Mouse (Mus musculus) limb, embryonic 13.5 days (tissue): ENCODE measurements around the gene C5ar1. TPM values are rescaled to one million over a fixed set of nuclear protein-coding genes. Genes with fewer than 3 reads are reported as not detected.

Experiments
- ATAC-seq: fragments of 200-750 bp; cut with Nextera tagmentation; 2 replicates; pipeline ENCODE4 v1.8.0; 2017; ENCODE audit warnings: low read depth, moderate number of reproducible peaks, moderate TSS enrichment; ENCODE audit not compliant: low FRiP score
- H3K27ac ChIP-seq: fragments of 300-500 bp; sonication (generic); 2 replicates; pipeline ENCODE4 v1.5.1; 2015; ENCODE audit warnings: inconsistent platforms, mild to moderate bottlenecking, moderate library complexity
- H3K27me3 ChIP-seq: fragments of 300-500 bp; sonication (generic); 2 replicates; pipeline ENCODE4 v1.6.1; 2015; ENCODE audit warnings: mild to moderate bottlenecking, inconsistent platforms
- H3K36me3 ChIP-seq: fragments of 300-500 bp; sonication (generic); 2 replicates; pipeline ENCODE4 v1.6.1; 2015; ENCODE audit warnings: inconsistent platforms, mild to moderate bottlenecking, moderate library complexity
- H3K4me1 ChIP-seq: fragments of 300-500 bp; sonication (generic); 2 replicates; pipeline ENCODE4 v1.6.1; 2015; ENCODE audit warnings: inconsistent platforms
- H3K4me2 ChIP-seq: fragments of 300-500 bp; sonication (generic); replicated peaks from 2 replicates; pipeline ENCODE4 v1.6.1; 2015; ENCODE audit warnings: inconsistent platforms, mild to moderate bottlenecking, moderate library complexity
- H3K4me3 ChIP-seq: fragments of 300-500 bp; sonication (generic); 2 replicates; pipeline ENCODE4 v1.5.1; 2015; ENCODE audit warnings: moderate library complexity, mild to moderate bottlenecking, inconsistent platforms
- H3K9ac ChIP-seq: fragments of 300-500 bp; sonication (generic); 2 replicates; pipeline ENCODE4 v1.6.1; 2015; ENCODE audit warnings: mild to moderate bottlenecking, inconsistent platforms
- H3K9me3 ChIP-seq: fragments of 300-500 bp; sonication (generic); 2 replicates; pipeline ENCODE4 v1.6.1; 2016; ENCODE audit warnings: inconsistent platforms
- WGBS: fragments of 180-500 bp; shearing (Covaris S2); methylation state at CpG from one replicate; pipeline ENCODE4 v1.1.7; 2015; 5-methylcytosine and 5-hydroxymethylcytosine counted together
- polyA plus RNA-seq: library from polyadenylated mRNA; unstranded; fragments of >200 nt; fragmentation: Nextera tagmentation; extraction: Ambion mirVana; gene quantifications from 2 replicates; pipeline ENCODE4 v1.2.1, GENCODE M21; 2015

C5ar1 gene
- polyA plus RNA-seq, 1 experiment from 2014 or later, result 2.4 TPM

DNA sequence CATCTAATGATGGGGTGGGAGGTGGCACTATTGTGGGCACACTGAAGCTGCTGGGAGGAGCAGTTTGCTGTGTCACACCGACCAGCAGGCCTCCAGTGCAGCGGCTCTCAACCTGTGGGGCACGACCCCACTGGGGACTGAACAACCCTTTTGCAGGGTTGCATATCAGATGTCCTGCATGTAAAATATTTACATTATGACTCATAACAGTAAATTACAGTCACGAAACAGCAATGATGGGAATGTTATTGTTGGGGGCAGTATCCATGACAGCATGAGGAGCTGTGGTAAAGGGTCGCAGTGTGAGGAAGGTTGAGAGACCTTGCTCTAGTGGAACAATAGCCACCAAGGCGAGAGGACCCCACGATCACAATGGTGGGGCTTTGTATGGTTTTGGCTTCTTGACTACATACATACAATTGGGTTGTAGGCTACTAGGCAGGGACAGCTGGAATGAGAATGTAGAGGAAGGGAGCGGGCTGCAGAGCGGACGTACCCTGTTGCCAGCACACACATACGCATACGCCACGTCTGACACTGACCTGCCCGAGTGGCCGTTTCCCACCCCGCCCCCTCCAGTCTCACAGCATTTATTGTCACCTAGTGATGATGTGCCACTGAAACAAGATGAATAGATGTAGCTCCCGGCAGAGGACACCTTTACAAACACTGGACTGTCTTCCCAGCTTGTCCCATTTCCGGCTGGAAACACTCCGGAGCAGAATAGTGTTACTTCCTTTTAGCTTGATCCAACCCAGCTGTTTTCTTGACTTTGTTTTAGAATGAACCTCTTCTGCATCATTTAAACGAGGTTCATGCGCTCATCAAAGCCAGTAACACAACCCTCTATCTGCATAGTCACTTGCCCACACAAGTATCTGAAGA lies 50.3 kb downstream of the C5ar1 start:
- H3K9me3 ChIP-seq, result no peaks in the 10 kb centered on the region
- H3K27ac ChIP-seq, result no peak overlapping the region
- 87% methylated on average over 21 of the region's 21 CpGs for WGBS
- H3K36me3 ChIP-seq, result peaks cover 86% of the 10 kb centered on the region
- no peaks in the 10 kb centered on the region for H3K4me1 ChIP-seq
- no peak overlapping the region for H3K4me3 ChIP-seq
- no peak overlapping the region for H3K4me2 ChIP-seq
- no peak for ATAC-seq
- no peaks in the 10 kb centered on the region for H3K27me3 ChIP-seq
- H3K9ac ChIP-seq, result no peak overlapping the region

DNA sequence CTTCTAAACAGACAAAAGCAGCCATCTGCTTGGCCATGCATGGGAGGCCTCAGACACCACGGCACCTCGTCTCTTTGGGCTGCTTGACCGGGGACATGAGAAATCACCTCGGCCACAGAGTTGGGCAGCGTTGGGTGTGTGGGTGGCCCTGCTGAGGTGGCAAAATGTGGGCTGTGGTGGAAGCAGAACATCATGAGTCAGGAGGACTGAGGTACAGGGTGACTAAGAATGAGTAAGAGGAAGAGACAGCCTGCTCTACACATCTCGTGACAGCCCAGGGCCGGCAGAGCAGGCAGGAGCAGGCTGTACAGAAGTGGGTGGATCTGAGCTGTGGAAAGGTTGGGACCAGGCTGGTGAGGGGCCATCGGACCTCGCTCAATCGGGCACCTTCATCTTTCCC lies 51.8 kb downstream of the C5ar1 start:
- WGBS, result 83% methylated on average over 10 of the region's 10 CpGs
- H3K4me1 ChIP-seq, result no peaks in the 10 kb centered on the region
- H3K27me3 ChIP-seq, result no peaks in the 10 kb centered on the region
- H3K36me3 ChIP-seq, result peaks cover 86% of the 10 kb centered on the region
- H3K4me2 ChIP-seq, result no peak overlapping the region
- H3K9me3 ChIP-seq, result no peaks in the 10 kb centered on the region
- H3K27ac ChIP-seq, result no peak overlapping the region
- H3K4me3 ChIP-seq, result no peak overlapping the region
- ATAC-seq, result no peak
- H3K9ac ChIP-seq, result no peak overlapping the region

DNA sequence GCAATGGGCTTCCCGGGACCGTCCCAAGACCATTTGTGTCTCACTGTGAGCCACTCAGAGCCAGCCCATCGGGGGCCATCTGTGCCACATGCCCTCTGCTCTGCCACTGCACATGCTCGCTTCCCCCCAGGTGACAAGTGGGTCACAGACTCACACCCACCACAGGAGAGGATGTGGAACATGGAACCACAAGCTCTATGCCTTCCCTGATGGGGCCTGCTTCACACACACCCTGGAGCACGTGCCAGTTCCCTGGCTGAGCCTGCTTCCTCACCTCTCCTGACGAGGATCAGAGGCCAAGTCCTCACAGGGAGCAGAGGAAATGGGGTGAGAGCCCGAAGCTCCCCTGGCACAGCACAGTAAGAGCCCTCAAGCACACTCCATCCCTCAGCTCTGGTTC lies 52.3 kb downstream of the C5ar1 start:
- no peak overlapping the region for H3K9ac ChIP-seq
- peaks cover 89% of the 10 kb centered on the region for H3K36me3 ChIP-seq

DNA sequence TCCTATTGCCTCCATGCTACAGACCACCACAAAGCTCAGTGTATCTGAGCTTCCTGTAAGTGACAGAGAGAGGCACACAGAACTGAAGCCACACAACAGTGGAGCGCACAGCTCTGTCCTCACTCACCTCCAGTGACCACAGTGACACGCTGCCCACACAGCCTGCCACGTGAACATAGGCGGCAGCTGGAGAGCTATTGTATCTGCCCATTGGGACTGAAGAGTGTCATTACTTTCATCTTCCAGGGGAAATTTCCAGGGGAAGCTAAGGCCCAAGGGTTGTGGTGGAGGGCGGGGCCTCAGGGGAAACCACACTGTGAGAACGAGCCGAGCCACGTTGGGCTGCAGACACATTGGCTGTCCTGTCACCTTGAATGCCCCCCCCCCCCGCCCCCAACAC lies 54.5 kb downstream of the C5ar1 start:
- H3K4me3 ChIP-seq, result no peak overlapping the region
- no peak overlapping the region for H3K27ac ChIP-seq
- no peaks in the 10 kb centered on the region for H3K27me3 ChIP-seq
- no peak overlapping the region for H3K4me2 ChIP-seq
- ATAC-seq, result no peak
- no peaks in the 10 kb centered on the region for H3K9me3 ChIP-seq
- H3K4me1 ChIP-seq, result no peaks in the 10 kb centered on the region
- H3K9ac ChIP-seq, result no peak overlapping the region
- WGBS, result 79% methylated on average over 9 of the region's 9 CpGs
- peaks cover 91% of the 10 kb centered on the region for H3K36me3 ChIP-seq

More for the DNA sequence above, 52.3 kb downstream of the C5ar1 start:
- ATAC-seq, result no peak
- no peak overlapping the region for H3K4me2 ChIP-seq
- 84% methylated on average over 7 of the region's 7 CpGs for whole genome bisulfite sequencing
- no peaks in the 10 kb centered on the region for H3K4me1 ChIP-seq
- H3K4me3 ChIP-seq, result no peak overlapping the region
- H3K27ac ChIP-seq, result no peak overlapping the region
- H3K27me3 ChIP-seq, result no peaks in the 10 kb centered on the region
- no peaks in the 10 kb centered on the region for H3K9me3 ChIP-seq

DNA sequence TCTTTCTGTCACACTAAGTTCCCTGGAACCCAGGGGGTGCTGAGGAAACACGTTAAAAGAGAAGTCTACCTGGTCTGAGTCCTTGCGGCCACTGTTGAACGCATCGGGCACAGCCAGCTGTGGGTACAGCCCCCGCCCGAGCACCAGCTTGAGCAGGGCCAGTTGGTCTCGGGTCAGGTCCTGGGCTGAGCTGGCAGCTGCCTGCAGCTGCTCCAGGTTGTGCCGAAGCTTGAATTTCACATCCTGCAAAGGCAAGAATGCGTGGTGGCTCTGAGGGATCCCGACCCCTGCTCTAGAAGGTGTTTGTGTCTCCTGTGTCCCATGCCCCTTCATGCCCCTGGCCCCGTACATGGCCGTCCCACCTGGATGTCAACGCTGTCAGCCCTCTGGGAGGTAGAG lies 55.8 kb downstream of the C5ar1 start:
- no peak overlapping the region for H3K9ac ChIP-seq
- no peaks in the 10 kb centered on the region for H3K27me3 ChIP-seq
- no peaks in the 10 kb centered on the region for H3K9me3 ChIP-seq
- 92% methylated on average over 13 of the region's 13 CpGs for WGBS
- no peaks in the 10 kb centered on the region for H3K4me1 ChIP-seq
- H3K36me3 ChIP-seq, result peaks cover 91% of the 10 kb centered on the region
- H3K4me3 ChIP-seq, result no peak overlapping the region
- no peak overlapping the region for H3K4me2 ChIP-seq
- no peak overlapping the region for H3K27ac ChIP-seq
- no peak for ATAC-seq

DNA sequence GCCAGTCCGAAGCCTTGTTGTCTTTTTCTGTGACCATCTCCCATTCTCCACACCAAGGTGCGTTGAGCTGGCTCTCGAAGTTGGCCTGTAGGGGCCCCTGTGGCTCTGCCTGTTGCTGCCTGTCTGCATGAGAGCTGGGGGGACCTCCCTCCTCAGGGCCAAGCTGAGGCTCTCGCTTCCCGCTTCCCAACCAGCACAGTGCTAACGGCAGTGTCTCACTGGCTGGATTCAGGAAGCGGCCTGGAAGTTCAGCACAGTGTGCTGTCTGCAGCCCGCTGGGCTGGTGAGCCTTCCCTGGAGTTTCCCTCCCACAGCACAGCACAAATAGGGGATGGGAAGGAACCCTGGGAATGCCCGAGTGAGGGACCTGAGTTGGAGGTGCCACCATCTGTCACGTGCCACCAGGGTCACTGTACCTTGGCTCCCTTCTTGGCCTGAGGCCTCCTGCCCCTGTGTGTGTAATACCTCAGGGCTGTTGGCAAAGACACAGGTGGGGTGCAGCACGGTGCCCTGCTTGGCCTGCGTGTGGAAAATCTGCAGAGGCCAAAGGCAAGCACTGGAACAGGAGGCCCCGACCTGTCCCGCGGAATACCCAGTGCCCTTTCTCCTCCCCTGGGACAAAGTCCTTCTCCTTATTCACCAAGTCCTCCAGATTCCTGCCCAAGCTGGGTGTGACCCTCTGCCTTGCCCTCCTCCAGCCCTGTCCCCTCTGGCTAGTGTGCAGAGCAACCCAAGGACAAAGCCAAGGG lies 56.4 kb downstream of the C5ar1 start:
- Histone ChIP-seq H3K9ac (no peak overlapping the region), H3K4me3 (no peak overlapping the region), H3K27me3 (no peaks in the 10 kb centered on the region), H3K27ac (no peak overlapping the region), H3K4me2 (no peak overlapping the region), H3K36me3 (peaks cover 94% of the 10 kb centered on the region), H3K9me3 (no peaks in the 10 kb centered on the region), H3K4me1 (no peaks in the 10 kb centered on the region)
- ATAC-seq, result no peak
- 85% methylated on average over 15 of the region's 15 CpGs for WGBS

DNA sequence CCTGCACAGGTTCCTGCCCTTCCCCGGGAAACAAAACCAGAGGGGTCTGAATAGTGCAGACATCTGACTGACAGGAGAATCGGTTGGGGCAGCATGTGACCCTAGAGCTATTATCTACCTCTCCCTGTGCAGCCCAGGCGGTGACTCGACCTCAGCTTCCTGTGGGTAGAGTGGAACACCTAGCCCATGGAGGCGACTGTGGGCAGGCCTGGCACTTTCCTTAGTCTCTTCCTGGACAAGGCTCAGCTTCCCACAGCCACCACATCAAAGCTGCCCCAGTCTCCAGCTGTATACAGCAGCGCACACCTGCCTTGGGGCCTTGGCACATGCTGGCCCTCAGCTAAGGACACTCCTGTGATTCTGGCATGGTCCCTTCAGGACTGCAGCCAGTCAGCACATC lies 58.2 kb downstream of the C5ar1 start:
- no peaks in the 10 kb centered on the region for H3K9me3 ChIP-seq
- no peaks in the 10 kb centered on the region for H3K27me3 ChIP-seq
- H3K36me3 ChIP-seq, result peaks cover 99% of the 10 kb centered on the region
- H3K27ac ChIP-seq, result no peak overlapping the region
- H3K4me3 ChIP-seq, result no peak overlapping the region
- no peak for ATAC-seq
- no peaks in the 10 kb centered on the region for H3K4me1 ChIP-seq
- H3K9ac ChIP-seq, result no peak overlapping the region
- 89% methylated on average over 6 of the region's 6 CpGs for WGBS
- H3K4me2 ChIP-seq, result no peak overlapping the region

DNA sequence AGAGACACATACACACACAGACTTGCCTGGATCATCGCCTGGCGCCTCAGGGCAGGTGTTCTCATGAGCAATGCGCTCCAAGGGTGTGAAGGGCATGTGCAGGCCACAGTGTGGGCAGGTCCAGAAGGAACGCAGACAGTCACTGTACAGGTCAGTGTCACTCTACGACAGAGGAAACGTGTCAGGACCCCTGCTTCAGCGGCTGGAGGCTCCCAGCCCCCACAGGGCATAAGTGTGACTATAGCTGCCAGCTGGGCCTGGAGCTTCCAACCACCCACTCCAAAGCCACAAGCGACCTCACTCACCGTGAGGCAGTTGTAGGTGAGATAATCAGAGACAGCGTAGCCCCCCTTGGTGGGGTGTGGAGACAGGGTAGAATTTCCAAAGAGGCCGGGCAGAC lies 60.8 kb downstream of the C5ar1 start:
- WGBS, result 88% methylated on average over 11 of the region's 11 CpGs
- Histone ChIP-seq H3K27ac (no peak overlapping the region), H3K36me3 (peaks cover 80% of the 10 kb centered on the region), H3K4me1 (no peaks in the 10 kb centered on the region), H3K4me3 (no peak overlapping the region), H3K27me3 (no peaks in the 10 kb centered on the region), H3K9ac (no peak overlapping the region), H3K4me2 (no peak overlapping the region), H3K9me3 (no peaks in the 10 kb centered on the region)
- no peak for ATAC-seq

DNA sequence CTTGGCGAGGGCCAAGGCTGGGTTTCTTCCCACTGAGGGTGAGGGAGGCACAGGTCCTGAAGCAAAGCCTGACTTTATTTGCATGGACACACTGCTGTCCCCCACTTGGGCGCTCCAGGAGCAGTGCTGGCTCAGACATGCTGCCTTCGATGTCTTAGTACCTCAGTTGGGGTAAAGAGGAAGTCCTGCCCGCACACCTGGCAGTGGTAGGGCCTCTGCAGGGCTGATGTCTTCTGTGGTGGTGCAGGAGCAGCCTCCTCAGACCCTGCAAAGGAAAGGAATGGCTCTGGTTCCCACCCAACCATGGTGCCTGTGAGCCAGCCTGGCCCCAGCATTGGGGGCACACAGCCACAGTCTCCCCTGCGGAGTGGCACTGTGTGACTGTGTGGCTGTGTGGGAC lies 62.2 kb downstream of the C5ar1 start:
- H3K4me3 ChIP-seq, result no peak overlapping the region
- H3K27ac ChIP-seq, result no peak overlapping the region; the same call in 1 of the 2 replicates
- no peak overlapping the region for H3K4me2 ChIP-seq
- no peaks in the 10 kb centered on the region for H3K9me3 ChIP-seq
- H3K4me1 ChIP-seq, result no peaks in the 10 kb centered on the region
- ATAC-seq, result no peak
- peaks cover 66% of the 10 kb centered on the region for H3K36me3 ChIP-seq
- H3K9ac ChIP-seq, result no peak overlapping the region
- no peaks in the 10 kb centered on the region for H3K27me3 ChIP-seq
- WGBS, result 71% methylated on average over 5 of the region's 5 CpGs

Other genes with a start within 250 kb of the C5ar1 start
- gene Bicra, start 211.6 kb downstream of the C5ar1 start, polyA plus RNA-seq, result 8.6 and 8.7 TPM in 2 replicates
- gene Zfp541, start 197.7 kb downstream of the C5ar1 start, polyA plus RNA-seq, result 0.04 and 0.08 TPM in 2 replicates
- 232 and 245 TPM in 2 replicates for gene Napa, start 161.1 kb downstream of the C5ar1 start, polyA plus RNA-seq
- 38.7 and 40.5 TPM in 2 replicates for gene Kptn, start 139.6 kb downstream of the C5ar1 start, polyA plus RNA-seq
- gene Slc8a2, start 129.7 kb downstream of the C5ar1 start, polyA plus RNA-seq, result 0.14 and 0.28 TPM in 2 replicates
- 14.2 and 15.6 TPM in 2 replicates for gene Meis3, start 84.5 kb downstream of the C5ar1 start, polyA plus RNA-seq
- gene Dhx34, start 37.5 kb downstream of the C5ar1 start, polyA plus RNA-seq, result 13.1 and 14.5 TPM in 2 replicates
- gene C5ar2, start 15.4 kb downstream of the C5ar1 start, polyA plus RNA-seq, result 0.09 and 0.10 TPM in 2 replicates
- 19.0 and 19.9 TPM in 2 replicates for gene Inafm1, start 14.1 kb upstream of the C5ar1 start, polyA plus RNA-seq
- 26.1 and 29.2 TPM in 2 replicates for gene Ccdc9, start 27.3 kb upstream of the C5ar1 start, polyA plus RNA-seq
- 5.0 and 5.1 TPM in 2 replicates for gene Bbc3, start 48.9 kb upstream of the C5ar1 start, polyA plus RNA-seq
- 359 and 362 TPM in 2 replicates for gene Sae1, start 128.3 kb upstream of the C5ar1 start, polyA plus RNA-seq
- gene Zc3h4, start 141.4 kb upstream of the C5ar1 start, polyA plus RNA-seq, result 18.2 and 18.5 TPM in 2 replicates
- gene Tmem160, start 193.2 kb upstream of the C5ar1 start, polyA plus RNA-seq, result 44.2 and 44.9 TPM in 2 replicates
- gene Npas1, start 218.2 kb upstream of the C5ar1 start, polyA plus RNA-seq, result 0.15 and 0.51 TPM in 2 replicates